Mouse (Mus musculus) brain, embryonic 14.5 days (tissue): ENCODE measurements around the gene Foxj1.

Experiments used
- CTCF ChIP-seq: fragments of 200-500 bp; IDR thresholded peaks from 2 replicates; pipeline ENCODE4 v1.5.1; 2012; ENCODE audit warnings: inconsistent platforms, mild to moderate bottlenecking, moderate library complexity, borderline replicate concordance; ENCODE audit not compliant: insufficient read depth, insufficient read length; ENCODE audit errors: extremely low read depth
- POLR2A ChIP-seq: fragments of 200-500 bp; IDR thresholded peaks from 2 replicates; pipeline ENCODE4 v1.6.1; 2012; ENCODE audit warnings: mild to moderate bottlenecking, inconsistent platforms, borderline replicate concordance; ENCODE audit not compliant: poor library complexity, insufficient read depth, insufficient read length, severe bottlenecking; ENCODE audit errors: extremely low read depth

DNA sequence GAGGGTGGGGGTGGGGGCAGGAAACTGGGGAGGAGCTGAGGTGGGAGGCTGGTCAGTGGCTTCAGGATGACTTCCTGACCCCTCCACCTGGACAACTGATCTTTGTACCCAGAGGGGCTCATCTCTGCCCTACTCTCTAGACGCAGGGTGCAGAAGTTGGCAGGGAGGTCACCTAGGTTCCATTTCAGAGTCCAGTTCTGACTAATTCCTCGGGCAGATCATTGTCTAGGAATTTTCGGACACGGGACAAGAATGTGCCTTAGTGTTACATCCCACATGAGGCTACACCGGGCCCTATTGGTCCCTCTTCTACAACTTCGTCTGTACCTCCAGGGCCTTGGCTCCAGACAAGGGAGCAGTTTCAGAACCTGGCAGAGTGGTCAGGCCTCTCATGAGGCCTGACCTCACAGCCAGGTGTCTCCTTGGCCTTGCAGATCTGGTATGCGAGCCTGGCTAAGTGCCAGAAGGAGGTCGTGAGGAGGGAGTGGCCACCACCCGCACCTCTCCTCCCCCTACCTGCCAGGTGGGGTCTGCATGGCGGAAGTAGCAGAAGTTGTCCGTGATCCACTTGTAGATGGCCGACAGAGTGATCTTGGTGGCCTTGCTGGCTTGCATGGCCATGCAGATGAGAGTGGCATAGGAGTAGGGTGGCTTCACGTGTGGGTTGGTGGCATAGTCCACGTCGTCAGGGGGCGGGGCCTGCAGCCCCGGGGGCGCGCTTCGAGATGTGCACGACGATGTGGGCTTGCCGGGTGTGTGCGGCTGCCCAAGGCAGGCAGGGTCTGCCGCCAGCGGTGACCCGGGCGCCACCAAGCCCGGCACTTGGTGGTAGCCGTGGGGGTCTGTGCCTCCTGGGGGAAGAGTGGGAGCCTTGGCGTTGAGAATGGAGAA, 1.4 kb downstream of the Foxj1 start:
- TF ChIP-seq CTCF: no peak
- TF ChIP-seq POLR2A: no peak
